Mouse (Mus musculus): ENCODE measurements around the gene Tvp23a.

DNA sequence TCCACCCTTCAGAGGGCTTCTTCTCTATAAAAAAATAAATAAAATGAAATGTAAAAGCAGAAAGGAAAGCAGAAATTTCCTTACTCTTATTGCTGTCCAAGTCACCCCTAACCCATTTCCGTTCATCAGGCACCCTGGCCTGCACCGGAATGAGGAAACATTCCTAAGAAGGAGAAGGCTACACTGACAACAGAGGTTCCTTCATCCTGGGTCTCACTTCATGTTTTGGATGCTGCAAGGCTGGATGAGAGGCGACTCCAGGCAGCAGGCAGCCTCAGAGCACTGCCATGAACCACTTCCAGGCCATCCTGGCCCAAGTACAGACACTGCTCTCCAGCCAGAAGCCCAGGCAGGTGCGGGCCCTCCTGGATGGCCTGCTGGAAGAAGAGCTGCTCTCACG is 32.7 kb upstream of the Tvp23a start, which contains the start of gene Ciita:
- TF ChIP-seq EP300 (IDR thresholded peaks at IDR 0.05; ENCODE audit: insufficient read depth, low read depth, low read length) (no peak), CTCF (IDR thresholded peaks at IDR 0.05) (no peak)
